Mouse (Mus musculus) CD4-positive, CD25-positive, alpha-beta regulatory T cell, adult 2 months (primary cell): ENCODE results near the gene Eya3.
A peak's percentile ranks its signal among the peaks of the same experiment; 100 is the strongest.
"Not testable (repeated sequence)": the region's sequence is repeated elsewhere in the genome, so short reads cannot be mapped to it uniquely, and the experiment has no call there.

Experiments used
- DNase-seq: peaks from one replicate; pipeline ENCODE4 v3.0.0-alpha.2; 2012; ENCODE audit warnings: low read depth, low spot score

The Eya3 gene

DNA sequence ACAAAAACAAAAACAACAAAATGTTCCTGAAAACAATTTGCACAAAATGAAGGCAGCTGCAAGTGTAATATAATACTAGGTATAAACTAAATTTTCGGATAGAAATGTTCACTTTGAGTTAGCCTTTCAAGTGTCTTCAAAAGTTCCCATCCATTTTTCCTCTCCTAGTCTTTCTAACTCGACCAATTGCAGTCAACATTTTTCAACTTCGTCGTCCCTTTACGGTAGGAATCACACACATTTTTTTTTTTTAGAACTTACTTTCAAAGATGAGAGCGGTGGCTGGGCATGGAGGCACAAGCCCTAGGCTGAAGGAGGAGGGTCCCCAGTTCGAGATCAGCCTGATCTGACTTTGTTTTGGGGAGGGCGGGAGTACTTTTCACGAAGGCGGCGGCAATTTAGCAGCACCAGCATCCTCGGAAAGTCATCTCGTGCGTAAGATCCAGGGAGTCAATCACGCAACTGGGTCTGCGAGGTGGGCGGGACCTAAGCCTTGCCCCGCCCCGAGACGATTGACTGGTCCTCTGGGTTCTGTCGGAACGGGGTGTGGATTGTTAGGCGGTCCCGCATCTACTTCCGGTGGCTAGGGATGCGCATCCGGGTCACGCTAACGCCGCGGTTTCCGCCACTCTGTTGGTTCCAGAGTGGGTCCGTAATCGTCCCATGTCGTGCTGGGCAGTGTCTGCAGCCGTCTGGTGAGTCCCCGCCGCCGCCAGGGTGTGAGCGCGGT is at the start of gene Eya3:
Gene Eya3, plus strand, starts transcription at position 527 of the 730 bp plus-strand sequence.
- peak; percentile 98 for DNase-seq

DNA sequence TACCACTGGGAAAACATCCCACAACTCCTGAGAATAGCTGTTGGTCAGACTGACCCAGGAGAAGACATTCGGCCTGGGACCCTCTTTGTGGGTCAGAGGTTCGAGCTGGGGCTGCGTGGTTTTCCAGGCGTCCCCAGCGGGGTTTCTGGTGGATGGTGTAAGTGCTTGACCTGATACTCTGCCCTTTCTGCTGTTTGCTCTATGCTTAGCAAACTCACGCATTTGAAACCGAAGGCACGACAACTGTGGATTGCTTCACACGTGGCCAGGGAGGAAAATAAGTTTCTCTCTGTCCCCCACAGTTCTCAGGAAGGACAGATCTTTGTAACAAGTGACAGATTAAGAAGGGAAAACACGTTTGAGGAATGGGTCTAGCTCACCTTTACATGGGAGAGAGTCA is 48.1 kb upstream of the Eya3 start:
- DNase-seq: no peak

DNA sequence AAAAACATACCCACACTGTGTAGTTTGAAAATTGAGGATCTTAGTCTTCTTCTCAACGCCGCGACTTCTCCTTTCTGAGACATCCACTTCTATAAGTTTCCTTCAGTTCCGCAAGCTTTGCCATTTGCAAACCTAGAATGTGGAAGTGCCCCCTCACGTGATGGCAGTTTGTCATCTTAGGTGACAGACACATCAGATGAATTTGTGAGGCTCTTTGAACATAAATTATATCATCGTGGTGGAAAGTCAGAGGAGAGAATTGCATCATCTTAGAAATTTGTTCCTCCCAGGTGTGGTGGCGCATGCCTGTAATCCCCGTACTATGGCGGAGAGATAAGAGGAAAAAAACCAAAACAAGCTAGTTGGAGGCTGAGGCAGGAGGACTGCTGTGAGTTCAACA is 45.8 kb upstream of the Eya3 start:
- no peak for DNase-seq

DNA sequence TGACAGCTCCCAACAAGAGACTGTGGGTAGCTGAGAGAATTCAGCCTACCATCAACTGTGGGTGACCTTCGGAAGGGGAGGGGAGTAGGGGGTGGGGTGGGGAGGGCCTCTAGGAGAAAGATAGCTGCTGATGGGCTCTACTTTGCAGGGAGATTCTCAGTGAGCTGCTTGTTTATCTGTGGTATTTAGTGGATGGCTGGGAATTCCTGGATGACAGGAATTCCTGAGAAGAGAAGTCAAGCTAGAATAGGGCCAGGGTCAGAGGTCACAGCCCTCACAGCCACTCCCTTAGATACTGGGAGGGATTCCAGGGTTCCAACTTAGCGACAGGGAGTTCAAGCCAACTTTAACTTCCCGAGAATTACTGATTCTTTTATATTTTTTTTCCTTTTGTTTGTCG is 44.6 kb upstream of the Eya3 start:
- DNase-seq: no peak

DNA sequence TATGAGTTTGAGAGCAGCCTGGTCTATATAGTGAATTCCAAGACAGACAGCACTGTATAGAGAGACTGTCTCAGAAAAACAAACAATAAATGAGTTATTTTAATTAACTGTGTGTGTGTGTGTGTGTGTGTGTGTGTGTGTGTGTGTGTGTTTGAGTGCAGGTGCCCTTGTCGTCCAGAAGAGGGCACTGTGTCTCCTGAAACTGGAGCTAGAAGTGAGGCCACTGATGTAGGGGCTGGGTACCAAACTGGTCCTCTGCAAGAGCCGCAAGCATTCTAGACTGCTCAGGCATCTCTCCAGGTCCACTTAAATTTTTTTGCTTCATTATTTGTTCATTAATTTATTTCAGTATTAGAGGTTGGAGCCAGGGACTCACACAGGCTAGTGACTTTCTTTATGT is 39.9 kb upstream of the Eya3 start:
- DNase-seq: no peak

DNA sequence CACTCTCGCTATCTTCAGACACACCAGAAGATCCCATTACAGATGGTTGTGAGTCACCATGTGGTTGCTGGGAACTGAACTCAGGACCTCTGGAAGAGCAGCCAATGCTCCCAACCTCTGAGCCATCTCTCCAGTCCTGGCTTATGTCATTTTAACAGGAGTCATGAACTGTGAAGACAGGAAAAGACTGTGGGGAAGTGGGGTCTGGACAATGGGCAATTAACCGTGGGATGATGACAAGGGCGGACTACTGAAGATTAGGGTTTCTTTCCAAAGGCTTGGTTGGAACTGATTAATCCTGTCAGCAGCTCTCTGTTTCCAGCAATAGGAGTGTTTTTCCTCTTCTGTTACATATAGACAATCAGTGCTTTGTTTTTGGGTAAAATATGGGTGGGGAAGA is 39.0 kb upstream of the Eya3 start:
- DNase-seq: no peak

DNA sequence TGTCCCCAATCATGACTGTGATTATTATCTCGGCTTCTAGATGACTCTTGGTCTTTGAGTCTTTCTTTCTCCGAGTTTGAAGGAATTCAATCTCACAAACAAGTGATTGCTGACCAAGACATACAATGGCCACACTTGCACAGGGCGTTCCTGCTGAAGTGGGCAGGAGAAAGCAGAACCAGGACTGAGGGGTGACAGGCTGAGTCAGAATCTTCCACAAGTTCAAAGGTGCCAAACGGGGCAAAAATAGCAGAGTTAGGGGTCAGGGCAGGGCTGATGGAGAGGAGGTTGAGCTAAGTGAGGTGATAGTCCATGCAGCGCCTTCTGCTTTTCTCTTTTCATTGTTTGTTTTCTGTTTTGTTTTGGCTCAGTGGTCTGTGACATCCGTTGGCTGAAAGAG is 38.3 kb upstream of the Eya3 start:
- DNase-seq: no peak

DNA sequence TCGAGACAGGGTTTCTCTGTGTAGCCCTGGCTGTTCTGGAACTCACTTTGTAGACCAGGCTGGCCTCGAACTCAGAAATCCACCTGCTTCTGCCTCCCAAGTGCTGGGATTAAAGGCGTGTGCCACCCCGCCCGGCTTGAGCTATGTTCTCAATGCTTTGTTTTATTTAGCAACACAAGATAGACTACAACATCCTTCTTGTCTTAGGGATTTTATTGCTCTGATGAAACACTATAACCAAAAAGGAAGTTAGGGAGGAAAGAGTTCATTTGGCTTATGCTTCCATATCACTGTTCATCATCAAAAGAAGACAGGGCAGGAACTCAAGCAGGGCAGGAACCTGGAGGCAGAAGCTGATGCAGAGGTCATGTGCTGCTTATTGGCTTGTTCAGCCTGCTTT is 37.5 kb upstream of the Eya3 start:
- not testable (repeated sequence) for DNase-seq

DNA sequence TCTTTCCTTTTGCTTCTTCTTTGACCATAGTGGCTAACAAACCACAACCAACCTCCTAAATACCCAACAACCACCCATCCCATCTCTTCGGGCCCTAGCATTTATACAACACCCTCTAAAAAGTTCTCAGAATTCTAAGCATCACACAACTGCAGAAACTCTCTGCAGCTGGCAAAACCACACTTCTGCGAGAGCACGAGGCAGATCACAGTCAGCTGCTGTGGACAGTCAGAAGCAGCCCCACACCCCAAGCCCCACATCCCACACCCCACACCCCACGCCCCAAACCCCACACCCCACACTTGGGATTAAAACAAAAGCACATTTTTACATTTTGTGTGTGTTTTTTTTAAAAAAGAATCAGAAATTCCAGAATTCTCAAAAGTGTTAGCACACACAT is 35.3 kb upstream of the Eya3 start:
- no peak for DNase-seq

DNA sequence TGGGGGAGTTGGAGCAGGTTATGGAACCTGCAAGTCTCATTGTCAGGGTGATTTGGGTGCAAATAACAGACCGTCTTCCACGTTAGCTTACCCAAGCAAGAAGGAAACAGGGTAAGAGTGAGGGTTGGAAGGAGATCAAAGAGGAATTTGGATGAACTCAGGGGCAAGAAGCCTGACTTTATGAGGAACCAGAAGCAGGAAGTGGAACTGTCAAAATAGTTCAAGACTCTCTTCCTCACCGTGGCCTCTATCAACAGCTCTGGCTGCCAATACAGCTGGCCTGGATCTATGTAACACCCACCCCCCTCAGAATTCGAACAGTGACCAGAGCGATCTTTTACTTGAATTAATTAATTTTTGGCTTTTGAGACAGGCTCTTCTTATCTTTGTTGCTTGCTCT is 33.0 kb upstream of the Eya3 start:
- no peak for DNase-seq

DNA sequence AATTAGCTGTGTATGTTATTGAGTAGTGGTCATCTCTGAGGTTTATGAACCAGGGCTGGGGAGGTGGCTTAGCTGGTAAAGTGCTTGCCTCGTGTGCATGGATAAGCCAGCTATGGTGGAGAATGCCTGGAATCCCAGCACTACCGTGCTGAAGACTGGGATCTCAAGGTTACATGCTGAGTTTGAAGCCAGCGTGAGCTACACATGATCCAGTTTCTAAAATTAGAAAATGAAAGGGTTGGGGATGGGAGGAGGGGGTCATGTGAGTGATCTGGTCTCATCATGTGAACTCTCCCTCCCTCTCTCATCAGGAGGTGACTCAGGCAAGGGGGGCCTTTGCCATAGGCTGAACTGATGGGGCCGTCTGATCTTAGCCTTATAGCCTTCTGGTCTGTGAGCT is 30.6 kb upstream of the Eya3 start:
- DNase-seq: no peak

DNA sequence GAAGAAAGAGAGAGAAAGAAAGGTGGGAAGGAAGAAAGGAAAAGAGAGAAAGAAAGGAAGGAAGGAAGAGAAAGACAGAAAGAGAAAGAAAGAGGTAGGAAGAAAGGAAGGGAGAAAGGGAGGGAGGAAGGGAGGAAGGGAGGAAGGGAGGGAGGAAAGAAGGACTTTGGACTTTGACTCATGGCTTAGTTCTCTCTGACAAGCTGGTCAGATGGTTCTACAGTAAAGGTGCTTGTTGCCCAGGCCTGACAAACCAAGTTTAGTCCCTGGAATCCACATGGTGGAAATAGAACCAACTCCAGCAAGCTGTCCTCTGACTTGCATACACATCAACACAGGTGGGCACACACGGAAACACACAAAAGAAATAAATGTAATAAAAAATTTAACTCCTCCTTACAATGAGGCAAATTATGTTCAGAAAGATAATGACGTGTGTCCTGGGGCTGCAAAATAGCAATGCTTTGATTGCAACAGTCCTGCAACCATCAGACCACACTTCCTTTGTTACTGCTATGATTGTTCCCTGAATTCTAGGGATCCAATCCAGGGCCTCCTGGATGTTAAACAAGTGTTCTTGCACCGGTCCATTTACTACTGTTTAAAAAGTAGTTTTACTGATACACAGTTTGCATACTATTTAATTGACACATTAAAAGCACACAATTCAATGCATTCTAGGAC is 28.3 kb upstream of the Eya3 start:
- DNase-seq: no peak

DNA sequence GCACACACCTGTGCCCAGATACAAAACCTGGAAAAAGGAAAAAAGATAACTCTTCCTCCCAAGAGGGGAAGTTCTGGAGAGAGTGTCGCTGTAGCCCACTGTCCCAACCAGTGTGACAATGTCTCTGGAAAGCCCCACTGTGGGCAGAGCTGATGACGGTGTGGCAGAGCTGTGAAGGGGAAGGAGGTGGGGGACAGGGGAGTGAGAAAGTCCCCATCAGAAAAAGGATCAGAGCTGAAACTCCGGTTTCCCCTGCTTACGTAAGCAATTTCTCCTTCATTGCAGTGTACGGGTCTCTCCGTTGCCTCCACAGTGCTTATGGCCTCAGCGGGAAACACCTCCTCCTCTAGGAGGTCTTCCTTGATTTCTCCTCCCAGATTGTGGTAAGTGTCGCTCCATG is 27.5 kb upstream of the Eya3 start:
- peak; percentile 63 for DNase-seq

DNA sequence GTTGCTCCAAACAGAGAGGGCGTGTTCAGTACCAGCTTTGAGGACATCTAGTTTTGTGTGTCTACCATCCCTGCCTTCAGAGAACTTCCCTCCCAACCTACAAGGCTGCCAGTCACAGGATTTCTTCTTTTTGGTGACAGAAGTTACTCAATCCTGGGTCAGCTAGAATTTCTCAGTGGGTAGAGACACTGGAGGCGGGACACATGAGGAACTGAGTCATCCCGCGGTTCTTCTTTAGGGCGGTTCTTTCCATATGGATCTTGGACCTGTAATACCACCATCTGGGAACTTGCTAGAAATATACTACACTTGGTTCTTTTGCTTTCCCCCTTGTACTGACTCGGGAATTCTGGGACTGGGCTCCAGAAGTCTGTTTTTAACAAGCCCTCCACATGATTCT is 20.9 kb upstream of the Eya3 start:
- no peak for DNase-seq

DNA sequence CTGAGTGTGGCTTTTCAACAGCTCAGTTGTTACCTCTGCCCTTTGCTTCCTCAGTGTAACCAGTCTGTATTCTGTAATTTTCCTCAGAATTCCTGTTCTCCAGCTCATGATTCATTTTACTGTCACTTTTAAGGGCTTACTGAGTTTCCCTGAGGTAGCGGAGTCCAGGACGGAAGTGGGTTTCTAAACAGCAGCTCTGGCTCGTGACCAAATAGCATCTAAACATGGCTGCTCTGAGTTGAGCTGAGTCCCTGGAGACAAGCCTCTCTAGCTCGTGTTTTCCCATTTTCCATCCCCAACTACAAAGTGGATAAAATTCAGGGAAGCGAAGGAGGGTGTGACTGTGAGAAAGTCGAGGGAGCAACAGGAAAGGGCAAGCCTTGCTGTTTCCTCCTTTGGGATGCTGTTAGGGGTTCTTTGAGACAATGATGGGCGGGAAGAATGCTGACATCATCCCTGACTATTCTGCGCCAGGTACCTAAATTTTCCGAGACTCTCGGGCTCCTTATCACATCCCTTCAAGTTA is 19.9 kb upstream of the Eya3 start:
- DNase-seq: no peak

DNA sequence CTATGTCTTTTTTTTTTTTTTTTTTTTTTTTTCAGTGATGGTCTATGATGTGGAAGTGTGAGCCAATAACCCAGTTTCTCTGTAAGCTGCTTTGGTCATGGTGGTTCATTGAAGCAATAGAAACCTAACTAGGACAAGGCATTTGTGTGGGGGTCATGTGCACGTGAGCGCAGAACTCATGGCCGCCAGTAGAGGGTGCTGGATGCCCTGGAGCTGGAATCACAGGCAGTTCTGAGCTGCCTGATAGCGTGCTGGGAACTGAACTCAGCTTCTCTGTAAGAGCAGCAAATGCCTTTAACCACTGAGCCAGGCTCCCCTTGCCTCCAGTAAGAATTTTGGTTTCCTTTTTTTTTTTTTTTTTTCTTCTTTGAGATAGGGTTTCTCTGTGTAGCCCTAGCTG is 18.7 kb upstream of the Eya3 start:
- DNase-seq: peak; percentile 22

DNA sequence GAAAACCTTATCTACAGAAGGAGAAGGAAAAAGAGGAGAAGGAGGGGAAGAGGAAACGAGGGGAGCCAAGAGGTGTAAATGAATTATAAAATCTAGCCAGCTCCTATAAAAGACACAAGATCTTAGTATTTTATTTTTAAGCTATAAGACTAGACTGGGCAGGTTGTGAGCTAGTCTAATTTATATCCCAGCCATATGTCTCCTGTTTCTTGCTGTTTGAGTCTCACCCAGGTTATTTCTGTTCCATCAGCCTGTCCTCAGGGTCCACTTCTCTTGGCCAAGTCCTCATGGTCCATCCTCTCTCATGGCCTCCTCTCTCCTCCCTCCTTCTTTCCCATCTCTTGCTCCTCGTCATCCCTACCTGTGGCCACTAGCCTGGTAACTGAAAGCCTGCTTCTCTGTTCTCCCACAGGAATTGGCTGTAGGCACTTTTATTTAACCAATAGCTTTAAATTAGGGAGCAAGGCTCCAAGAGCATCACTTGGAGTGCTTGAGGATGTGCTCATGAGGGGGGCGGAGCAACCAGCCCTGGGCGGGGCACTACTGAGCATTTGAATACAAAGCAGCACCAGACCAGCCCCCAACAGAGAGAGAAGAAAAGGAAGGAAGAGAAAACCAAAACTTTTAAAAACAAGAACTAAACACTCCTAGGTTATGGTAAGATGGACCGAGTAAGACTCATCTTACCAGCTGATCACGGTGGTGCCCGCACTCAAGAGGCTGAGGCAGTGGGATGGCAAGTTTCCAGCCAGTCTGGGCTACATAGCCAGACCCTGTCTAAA is 17.3 kb upstream of the Eya3 start:
- DNase-seq: peak; percentile 31

DNA sequence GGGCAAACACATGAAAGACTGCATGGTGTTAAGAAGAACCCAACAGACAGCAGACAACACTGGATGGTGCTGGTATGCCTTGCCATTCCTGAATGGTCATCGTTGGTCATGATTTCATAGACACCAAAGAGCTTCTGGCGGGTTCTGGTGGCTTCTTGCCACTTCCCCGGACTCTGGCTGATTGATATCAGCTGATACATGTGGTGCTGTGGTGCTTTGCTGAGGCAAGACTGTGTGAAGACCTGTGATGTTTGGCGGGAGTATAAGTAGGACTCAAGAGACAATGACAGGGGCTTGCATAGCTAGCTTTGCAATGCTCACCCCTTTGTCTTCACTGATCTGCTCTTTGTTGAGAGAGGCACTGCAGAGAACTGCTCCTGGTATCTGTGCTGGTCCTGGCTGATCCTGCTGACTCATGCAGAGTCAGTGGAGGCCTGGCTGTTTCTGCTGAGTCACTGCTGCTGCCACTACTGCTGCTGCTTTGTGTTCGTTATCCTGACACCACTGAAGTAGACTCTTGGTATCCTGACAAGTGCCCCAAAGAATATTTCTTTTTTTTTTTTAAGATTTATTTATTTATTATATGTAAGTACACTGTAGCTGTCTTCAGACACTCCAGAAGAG is 14.6 kb upstream of the Eya3 start:
- DNase-seq: no peak

DNA sequence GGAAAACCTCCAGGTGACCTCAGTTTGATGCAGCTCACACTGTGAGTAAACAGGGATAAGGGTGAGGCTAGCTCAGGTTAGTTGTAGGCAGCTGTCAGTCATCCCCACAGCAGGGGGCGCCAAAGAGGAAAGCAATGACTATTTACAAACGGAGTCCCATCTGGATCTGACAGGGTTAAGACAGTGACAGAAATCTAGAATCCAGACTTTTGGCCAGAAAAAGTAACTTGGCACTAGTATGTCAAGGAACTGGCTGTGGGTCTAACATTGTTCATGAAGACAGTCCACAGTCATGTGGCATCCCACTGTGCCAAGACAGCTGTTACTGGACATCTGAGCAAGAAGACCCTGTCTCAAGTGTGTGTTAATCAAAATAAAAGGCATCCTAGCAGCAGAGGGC is 10.0 kb upstream of the Eya3 start:
- DNase-seq: peak; percentile 85

DNA sequence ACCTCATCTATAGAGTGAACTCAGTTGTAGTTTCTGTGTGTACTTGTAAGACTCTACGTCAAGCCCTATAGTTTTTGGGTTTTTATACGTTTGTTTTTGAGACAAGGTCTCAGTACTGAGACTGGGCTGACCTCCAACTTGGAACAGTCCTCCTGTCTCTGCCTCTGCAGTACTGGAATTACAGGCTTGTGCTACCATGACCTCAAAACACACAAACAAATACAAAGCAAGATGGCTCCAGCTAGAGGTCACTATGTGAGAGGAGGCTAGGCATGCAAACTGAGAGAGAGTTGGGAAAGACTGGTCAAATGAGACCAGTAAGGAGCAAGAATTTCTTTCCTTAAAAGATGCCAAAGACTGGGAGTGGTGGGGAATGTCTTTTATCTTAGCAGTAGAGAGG is 2.8 kb upstream of the Eya3 start:
- no peak for DNase-seq

DNA sequence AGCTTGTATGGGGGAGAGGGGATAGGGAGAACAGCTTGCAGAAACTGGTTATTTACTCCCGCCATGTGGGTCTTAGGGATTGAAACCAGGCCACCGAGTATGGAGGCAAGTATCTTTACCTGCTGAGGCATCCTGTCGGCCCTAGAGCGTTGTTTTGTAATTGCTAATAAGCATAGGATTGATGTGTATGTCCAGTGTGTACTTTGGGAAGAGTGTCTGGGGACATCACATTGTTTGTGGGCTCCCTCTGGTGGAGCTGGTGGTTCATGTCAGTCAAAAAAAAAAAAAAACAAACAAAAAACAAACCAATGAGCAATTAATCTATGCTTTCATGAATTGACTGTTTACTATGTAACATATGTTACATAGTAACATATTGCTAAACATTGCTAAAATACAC is 2.2 kb upstream of the Eya3 start:
- peak; percentile 76 for DNase-seq

DNA sequence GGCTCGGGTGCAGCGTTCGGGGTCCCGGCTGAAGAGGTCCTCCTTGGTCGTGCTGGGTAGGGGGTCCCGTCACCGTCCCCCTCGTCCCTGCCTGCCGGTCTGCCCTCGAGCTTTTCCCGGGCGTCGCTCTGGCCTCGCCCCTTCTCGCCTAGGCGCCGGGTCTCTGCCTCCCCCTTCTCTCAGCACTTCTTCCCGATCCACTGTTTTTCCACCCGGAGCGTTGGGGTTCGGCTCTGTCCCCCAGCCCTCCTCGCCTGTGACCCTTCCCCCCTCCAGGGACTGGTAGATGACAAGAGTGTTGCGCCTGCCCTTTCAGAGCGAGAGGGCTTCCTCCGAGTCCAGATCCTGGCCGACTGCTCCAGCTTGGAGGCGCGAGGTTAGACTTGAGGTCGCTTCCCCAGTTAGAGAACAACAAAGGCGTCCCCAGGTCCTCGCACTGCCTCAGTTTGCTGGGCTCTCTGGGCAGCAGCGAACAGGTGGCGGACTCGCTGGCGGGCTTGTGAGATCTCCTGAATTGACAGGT is 465 bp downstream of the Eya3 start:
- peak; percentile 47 for DNase-seq
